Mouse (Mus musculus): Measurements from ENCODE around the gene Fli1.

The Fli1 gene

DNA sequence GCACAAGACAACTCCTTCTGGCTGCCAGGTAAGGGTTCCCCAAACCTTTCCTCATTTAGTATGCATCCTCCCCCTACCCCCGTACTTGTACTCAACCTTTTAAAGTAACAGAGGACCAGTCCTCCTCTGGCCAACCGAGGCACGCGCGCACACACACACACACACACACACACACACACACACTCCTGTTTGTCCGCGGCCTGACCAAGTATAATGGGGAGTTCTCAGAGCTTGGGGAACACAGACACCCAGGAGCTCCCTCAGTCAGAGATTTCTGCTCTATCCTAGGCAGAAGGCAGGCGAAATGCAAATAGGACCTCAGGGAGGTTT lies 134.0 kb downstream of the Fli1 start:
- no peak for DNase-seq (ENCODE audit: low spot score)

DNA sequence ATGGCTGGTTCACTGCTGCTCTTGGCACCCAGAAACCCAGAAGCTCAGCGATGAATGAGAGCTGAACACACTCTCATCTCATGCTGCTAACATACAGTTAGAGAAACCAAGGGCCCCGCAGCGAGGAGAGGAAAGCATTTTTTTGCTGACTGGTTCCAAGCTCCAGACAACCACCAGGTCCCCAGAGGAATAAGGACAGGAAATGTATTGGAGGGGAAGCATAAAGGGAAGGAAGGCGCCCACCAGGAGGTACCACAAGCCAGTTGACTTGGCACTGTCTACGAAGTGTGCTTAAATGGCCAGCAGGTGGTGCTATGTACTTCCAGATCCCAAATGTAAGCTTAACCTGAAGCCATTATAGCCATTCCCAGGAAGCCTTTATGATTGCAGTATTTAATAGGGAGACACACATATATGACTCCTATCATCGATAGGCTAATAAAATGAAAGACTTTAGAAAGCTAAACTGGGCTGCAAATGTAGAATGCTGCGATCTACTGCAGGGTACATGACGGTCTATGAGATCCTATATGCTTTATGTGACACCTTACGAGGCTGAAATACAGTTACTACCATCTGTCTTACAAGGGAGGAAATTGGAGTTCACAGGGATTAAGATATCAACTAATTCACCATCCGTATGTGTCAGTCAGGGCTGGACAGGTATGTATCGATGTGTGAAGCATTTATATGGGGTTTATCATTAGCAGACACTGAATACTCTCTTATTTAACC lies 137.3 kb downstream of the Fli1 start:
- peak; percentile 89 for DNase-seq (ENCODE audit: low spot score)

DNA sequence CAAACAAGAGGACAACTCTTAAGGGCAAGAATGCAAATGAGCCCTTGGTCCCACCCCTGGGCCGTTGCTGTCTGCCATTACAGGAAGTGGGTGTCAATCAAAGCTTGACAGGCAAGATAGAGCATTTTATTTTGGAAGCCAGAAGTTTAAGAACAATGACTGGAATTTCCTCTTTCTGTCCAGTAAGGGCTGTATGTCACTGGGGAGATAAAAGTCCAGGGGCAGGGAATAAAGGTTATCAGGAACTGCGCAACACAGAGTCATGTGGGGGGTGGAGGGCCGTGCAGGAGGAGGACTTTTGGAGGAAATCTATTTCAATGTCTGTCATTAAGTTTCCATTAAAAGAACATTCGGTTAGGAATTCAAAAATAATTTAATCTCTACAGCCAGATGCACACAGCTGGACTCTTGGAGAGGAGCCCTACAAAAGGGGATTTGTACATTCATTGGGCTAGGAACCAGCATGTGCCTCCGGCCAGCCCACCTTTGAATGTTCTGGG lies 141.9 kb downstream of the Fli1 start:
- DNase-seq (ENCODE audit: low spot score) = peak; percentile 18

DNA sequence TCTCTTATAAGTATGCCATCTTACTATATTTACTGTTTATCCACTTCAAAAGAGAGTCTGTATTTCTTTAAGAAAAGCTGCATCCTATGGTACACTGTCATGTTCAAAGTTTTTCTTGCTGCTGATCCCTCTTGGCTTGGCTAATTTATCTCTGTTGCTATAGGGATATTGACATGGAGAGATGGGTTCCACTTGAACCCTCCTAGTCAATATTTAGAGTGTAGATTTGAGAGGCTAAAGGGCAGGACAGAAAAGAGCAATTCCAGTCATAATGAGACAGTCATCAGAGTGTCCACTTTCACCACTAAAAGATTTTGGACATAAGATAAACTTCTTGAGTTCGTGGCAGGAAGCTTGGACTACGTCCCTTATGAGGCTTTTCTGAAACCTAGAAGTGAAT lies 142.4 kb downstream of the Fli1 start:
- no peak for DNase-seq (ENCODE audit: low spot score)

DNA sequence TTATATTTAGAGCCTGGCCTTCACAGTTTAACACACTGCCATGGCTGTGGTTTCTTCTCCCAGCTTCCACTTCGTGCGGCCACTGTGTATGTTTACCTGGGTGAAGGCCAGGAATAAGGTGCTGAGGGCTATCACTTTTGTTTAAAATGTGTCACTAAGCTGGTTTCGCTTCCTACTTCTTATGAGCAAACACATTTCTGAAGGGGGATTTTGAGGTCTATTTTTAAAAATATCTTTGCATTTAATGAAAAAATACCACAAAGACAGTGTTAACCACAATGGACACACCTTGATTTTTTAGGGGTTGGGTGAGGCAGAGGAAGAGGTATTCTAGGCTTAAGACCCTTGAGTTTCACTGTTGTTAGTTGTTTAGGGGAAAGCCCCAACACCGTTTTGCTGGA lies 147.9 kb downstream of the Fli1 start:
- DNase-seq (ENCODE audit: low spot score) = no peak

DNA sequence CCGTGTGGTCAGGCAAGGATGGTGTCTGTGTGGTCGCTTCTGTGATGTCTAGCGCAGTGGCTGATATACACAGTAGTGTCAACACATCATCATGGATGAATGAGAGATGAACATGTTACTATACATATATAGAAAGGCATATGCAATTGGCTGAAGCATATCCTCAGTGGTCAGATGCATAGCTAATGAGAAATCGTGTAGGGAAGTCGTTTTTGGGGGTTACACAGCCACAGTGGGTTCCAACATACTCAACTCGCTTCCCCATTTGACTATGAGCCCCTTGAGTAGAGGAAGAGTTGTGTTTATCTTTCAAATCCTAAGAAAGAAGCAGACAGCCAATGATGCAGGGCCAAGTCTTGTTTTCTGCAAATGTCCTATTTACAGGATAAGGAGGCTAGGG lies 149.9 kb downstream of the Fli1 start:
- DNase-seq (ENCODE audit: low spot score) = no peak

DNA sequence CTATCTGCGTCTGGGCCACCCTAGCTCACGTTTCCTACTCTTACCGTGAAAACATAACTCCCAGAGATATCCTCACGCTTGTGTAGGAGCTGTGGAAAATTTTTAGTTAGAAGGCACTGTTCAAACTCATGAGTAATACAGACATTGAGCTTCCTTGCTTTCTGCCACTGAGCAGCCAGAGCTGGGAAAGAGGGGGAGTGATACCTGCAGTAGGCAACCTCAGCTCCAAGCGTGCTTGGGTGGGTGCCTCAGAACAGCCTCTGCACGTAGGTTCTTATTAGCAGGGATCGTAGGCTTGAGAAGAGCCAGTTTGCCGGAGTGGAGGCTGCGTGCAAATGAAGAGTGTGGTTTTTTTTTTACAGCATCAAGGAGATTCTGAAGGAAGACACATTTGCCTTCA lies 151.0 kb downstream of the Fli1 start:
- DNase-seq (ENCODE audit: low spot score) = no peak

DNA sequence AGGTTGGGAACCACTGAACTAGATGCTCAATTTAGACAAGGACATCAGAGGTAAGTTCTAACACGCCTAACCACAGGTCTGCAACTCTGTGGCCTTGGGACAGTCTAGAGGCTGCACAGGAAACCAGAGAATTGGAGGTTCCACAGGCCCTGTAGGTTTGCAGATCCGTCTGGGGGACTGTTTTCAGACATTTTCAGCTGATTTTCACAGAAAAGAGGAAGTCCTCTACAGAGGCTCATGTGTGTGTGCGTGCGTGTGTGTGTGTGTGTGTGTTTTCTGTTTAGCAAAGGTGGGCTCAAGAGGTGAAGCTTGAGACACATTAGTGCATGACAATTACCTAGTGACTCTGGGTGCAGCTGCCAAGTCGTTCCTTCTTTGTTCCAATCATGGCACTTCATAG lies 151.6 kb downstream of the Fli1 start:
- DNase-seq (ENCODE audit: low spot score) = no peak

DNA sequence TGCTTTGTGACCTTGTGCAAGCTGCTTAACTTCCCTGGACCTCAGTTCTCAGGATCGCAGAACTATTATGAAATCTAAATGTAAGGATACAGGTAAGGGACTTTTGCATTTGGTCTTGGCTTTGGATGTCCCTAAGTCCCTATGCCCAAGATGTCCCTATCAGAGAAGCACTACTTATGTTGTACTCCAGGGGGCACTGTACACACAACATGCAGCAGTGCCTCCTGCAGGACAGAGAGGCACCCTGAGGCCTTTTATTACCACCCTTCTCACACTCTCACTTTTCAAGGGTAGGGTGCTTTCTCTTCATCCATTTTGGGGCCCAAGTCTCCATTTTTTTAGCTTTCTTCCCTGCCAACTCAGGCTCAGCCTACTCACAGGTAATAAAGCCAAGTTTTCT lies 154.5 kb downstream of the Fli1 start:
- DNase-seq (ENCODE audit: low spot score) = peak; percentile 35

DNA sequence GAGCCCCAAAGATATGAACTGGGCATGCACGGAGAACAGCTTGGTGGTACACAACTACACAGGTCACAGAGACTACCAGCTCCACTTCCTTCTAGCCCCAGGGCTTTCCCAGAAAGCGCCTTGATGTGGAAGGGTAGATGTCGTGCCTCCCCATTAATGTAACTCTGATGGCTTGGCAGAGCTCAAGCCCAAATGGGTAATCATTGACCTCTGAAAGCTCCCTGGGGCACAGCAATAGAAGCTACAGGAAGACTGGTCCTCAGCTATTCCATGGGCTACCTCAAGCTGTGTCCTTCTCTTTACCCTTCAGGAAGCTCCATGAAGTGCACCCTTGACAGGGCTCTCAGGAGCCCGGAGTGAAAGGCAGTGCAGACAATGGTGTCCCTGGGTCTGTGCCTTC lies 157.8 kb downstream of the Fli1 start:
- no peak for DNase-seq (ENCODE audit: low spot score)

DNA sequence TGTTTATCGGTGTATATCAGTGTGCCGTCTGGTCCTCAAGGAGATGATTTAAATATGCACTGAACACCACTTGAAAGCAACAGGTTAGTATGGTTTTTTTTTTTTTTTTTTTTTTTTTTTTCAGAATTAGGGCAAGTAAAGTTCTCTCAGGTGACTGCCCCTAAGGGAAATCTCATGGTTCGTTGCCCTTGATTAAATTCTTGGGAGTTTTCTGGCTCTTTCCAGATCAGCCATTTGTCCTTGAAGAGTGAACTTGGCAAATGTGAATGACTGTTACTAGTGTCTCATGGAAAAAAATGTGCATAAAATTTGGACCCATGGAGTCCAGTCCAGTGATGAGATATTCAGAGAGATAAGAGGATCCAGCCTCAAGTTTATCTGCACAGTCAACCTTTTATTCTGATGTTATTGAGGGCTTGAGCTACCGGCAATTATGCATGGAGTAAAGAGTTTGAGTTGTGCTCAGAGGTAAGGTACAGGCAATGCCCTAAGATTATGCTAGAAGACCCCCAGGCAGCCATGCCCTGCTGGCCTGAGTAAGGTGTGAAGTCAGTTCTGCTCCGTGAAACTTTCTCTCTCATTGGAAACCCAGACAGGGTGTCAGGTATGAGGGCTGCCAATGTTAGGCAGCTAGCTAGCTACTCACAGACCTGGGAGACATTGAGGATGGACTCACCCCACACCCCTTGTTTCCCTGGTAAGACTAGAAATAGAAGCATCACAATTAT lies 165.6 kb downstream of the Fli1 start:
- DNase-seq (ENCODE audit: low spot score) = no peak

DNA sequence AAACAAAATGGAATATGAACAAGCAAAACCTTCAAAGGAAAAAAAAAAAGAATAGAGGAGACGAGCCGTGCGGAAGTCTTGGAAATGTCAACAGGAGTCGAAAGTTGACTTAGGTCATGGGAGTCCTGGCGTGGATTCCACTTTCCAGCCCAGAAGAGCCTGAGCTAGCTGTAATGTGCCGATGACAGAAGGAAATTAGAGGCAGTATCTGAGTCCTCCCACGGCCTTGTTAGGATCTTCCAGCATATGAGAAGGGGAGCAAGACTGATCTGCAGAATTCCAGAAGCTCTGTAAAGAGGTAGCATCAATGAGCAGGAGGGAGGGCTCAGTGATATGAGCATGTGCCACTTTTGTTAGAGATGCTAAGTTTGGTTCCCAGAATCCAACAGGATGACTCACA lies 166.6 kb downstream of the Fli1 start:
- no peak for DNase-seq (ENCODE audit: low spot score)

DNA sequence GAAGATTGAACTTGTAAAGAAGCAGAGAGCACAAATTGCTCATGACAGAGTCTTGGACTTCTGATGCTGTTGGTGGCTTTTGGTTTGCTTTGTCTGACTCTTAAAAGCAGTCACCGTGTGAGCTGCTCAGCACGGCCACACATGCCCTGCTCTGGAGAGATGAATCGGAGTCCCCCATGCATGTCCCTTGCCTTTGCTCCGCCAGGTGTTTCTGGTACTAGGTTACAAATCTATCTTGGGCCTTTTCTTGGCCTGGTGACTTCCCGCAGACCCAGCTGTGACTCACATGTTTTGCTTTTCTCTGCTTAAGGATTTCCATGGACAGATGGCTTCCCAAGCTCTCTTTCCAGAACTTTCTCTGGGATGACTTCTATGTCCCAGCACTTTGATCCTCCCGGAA lies 169.0 kb downstream of the Fli1 start:
- no peak for DNase-seq (ENCODE audit: low spot score)

All from embryo, embryonic 10.5 days (tissue).